Mouse (Mus musculus): ENCODE data around the gene Cacnb3. TPM values are rescaled to one million over a fixed set of nuclear protein-coding genes. Genes with fewer than 3 reads are reported as not detected.
"Not testable (repeated sequence)": the region's sequence is repeated elsewhere in the genome, so short reads cannot be mapped to it uniquely, and the experiment has no call there.

The Cacnb3 gene
- 21.9 and 22.7 TPM in 2 replicates for polyA plus RNA-seq (2015; fragmentation: Nextera tagmentation; extraction: Ambion mirVana)

DNA sequence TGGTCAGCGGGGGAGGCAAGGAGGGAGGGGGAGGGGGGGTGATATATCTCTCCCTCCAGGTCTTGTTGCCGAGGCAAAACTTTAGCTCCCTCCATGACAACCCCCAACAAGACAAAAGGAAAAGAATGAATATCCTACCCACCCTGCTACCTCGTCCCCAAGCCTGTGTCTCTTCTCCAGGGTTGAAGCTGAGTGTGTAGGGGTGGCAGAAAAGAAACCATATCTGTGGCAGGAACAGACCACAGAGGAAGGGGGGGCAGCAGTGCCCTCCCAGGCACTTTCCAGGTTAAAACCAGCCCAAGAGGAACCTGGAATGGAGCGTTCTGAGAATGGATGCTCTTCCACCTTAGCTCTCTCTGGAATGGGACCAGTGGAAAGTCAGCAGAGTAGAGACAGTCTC lies at the start of gene Cacnb3:
Gene Cacnb3, plus strand, starts transcription at position 301 of the 400 bp plus-strand sequence.
- peak within 1 kb of the TSS; percentile 66 for H3K9ac ChIP-seq (ENCODE audit: low read length)
- no peaks in the 10 kb centered on the region for H3K9me3 ChIP-seq (ENCODE audit: control insufficient read depth, low read length)
- no peaks in the 10 kb centered on the region for H3K36me3 ChIP-seq (ENCODE audit: control insufficient read depth, insufficient read depth, low read length)
- H3K27ac ChIP-seq (ENCODE audit: low read length), result no peak within 1 kb of the TSS
- peaks cover 20% of the 10 kb centered on the region for H3K27me3 ChIP-seq (ENCODE audit: control insufficient read depth, insufficient read depth, low read depth, low read length)
- 47% methylated on average over 4 of the region's 4 CpGs for WGBS
- H3K4me1 ChIP-seq (replicated peaks; ENCODE audit: control insufficient read depth, insufficient read depth, low read length), result peaks cover 30% of the 10 kb centered on the region
- H3K4me2 ChIP-seq (ENCODE audit: low read depth, low read length), result peak within 1 kb of the TSS; percentile 65
- H3K4me3 ChIP-seq (ENCODE audit: low read length), result peak within 1 kb of the TSS; percentile 53
- ATAC-seq (ENCODE audit: low read depth), result no peak

DNA sequence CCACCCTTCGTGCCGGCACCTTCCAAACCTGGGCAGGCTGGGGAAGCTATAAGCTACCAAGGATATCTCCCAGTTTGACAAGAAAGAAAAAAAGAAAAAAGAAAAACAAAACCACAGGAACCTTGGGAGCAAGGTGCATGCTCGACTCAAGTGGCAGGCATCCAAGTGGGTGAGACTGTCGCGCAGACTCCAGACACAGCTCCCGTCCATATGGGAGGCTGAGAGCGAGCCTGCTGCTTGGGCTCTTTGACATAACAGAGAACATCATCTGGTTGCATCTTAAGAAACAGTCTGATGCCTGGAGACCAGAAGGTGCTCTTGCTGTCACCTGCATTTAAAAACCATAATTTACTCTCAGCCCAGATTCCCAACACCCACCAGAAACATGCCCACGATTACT lies 48.2 kb upstream of the Cacnb3 start:
- H3K4me2 ChIP-seq (ENCODE audit: low read depth, low read length), result no peak overlapping the region
- H3K4me3 ChIP-seq (ENCODE audit: low read length), result no peak overlapping the region
- H3K27me3 ChIP-seq (ENCODE audit: control insufficient read depth, insufficient read depth, low read depth, low read length), result no peaks in the 10 kb centered on the region
- H3K27ac ChIP-seq (ENCODE audit: low read length), result no peak overlapping the region
- H3K9me3 ChIP-seq (ENCODE audit: control insufficient read depth, low read length), result no peaks in the 10 kb centered on the region
- H3K4me1 ChIP-seq (replicated peaks; ENCODE audit: control insufficient read depth, insufficient read depth, low read length), result no peaks in the 10 kb centered on the region
- no peaks in the 10 kb centered on the region for H3K36me3 ChIP-seq (ENCODE audit: control insufficient read depth, insufficient read depth, low read length)
- no peak for ATAC-seq (ENCODE audit: low read depth)
- H3K9ac ChIP-seq (ENCODE audit: low read length), result no peak overlapping the region
- WGBS, result 69% methylated on average over 8 of the region's 8 CpGs

DNA sequence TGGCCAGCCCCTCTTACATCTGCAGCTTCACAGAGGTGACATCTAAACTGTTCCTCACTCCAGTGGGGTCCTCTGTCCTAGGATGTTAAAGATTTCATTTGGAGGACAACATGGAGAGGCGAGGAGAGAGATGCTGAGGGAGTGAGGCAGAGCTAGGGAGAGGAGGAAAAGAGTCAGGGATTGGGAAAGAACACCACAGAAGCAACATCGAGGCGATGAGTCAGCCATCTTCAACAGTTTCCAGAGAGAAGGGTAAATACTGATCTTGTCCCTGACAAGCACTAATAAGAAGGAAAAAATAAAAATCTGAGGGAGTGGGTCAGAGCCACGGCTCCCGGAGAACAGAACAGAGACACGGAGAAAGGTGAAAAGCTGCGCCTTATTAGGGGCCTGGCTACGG lies 47.6 kb upstream of the Cacnb3 start:
- Histone ChIP-seq H3K9ac (ENCODE audit: low read length) (no peak overlapping the region), H3K4me3 (ENCODE audit: low read length) (no peak overlapping the region), H3K27me3 (ENCODE audit: control insufficient read depth, insufficient read depth, low read depth, low read length) (no peaks in the 10 kb centered on the region), H3K36me3 (ENCODE audit: control insufficient read depth, insufficient read depth, low read length) (no peaks in the 10 kb centered on the region), H3K27ac (ENCODE audit: low read length) (no peak overlapping the region), H3K4me1 (replicated peaks; ENCODE audit: control insufficient read depth, insufficient read depth, low read length) (no peaks in the 10 kb centered on the region), H3K9me3 (ENCODE audit: control insufficient read depth, low read length) (no peaks in the 10 kb centered on the region), H3K4me2 (ENCODE audit: low read depth, low read length) (no peak overlapping the region)
- 65% methylated on average over 8 of the region's 8 CpGs for WGBS
- ATAC-seq (ENCODE audit: low read depth), result no peak

GRCm38 (mm10) chr15:98585421-98585820 lies 45.2 kb upstream of the Cacnb3 start:
- ATAC-seq (ENCODE audit: low read depth), result no peak
- WGBS, result 26% methylated on average over 7 of the region's 7 CpGs
- no peak overlapping the region for H3K4me3 ChIP-seq (ENCODE audit: low read length)
- H3K4me1 ChIP-seq (replicated peaks; ENCODE audit: control insufficient read depth, insufficient read depth, low read length), result no peaks in the 10 kb centered on the region
- H3K27me3 ChIP-seq (ENCODE audit: control insufficient read depth, insufficient read depth, low read depth, low read length), result no peaks in the 10 kb centered on the region
- H3K27ac ChIP-seq (ENCODE audit: low read length), result no peak overlapping the region
- H3K36me3 ChIP-seq (ENCODE audit: control insufficient read depth, insufficient read depth, low read length), result peaks cover 7% of the 10 kb centered on the region; the same call in 1 of the 2 replicates
- H3K9ac ChIP-seq (ENCODE audit: low read length), result no peak overlapping the region
- no peak overlapping the region for H3K4me2 ChIP-seq (ENCODE audit: low read depth, low read length)
- no peaks in the 10 kb centered on the region for H3K9me3 ChIP-seq (ENCODE audit: control insufficient read depth, low read length)

DNA sequence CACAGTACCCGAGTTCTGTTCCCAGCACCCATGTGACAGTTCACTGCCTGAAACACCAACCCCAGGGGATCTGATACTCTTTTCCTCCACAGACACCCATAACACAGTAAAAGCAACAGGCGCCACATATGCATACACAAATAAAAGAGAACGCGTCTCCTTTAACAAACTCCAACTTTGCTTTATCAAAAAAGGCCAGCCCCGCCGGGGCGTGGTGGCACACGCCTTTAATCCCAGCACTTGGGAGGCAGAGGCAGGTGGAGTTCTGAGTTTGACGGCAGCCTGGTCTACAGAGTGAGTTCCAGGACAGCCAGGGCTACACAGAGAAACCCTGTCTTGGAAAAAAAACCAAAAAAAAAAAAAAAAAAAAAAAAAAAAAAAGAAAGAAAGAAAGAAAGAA lies 44.5 kb upstream of the Cacnb3 start:
- H3K4me2 ChIP-seq (ENCODE audit: low read depth, low read length); H3K27me3 ChIP-seq (ENCODE audit: control insufficient read depth, insufficient read depth, low read depth, low read length); H3K4me1 ChIP-seq (replicated peaks; ENCODE audit: control insufficient read depth, insufficient read depth, low read length); H3K36me3 ChIP-seq (ENCODE audit: control insufficient read depth, insufficient read depth, low read length); H3K9ac ChIP-seq (ENCODE audit: low read length); H3K9me3 ChIP-seq (ENCODE audit: control insufficient read depth, low read length); H3K4me3 ChIP-seq (ENCODE audit: low read length); H3K27ac ChIP-seq (ENCODE audit: low read length); ATAC-seq (ENCODE audit: low read depth): not testable (repeated sequence)
- 55% methylated on average over 9 of the region's 9 CpGs for WGBS

- Histone ChIP-seq H3K27ac (ENCODE audit: low read length) (no peak overlapping the region), H3K9ac (ENCODE audit: low read length) (no peak overlapping the region), H3K9me3 (ENCODE audit: control insufficient read depth, low read length) (no peaks in the 10 kb centered on the region), H3K27me3 (ENCODE audit: control insufficient read depth, insufficient read depth, low read depth, low read length) (no peaks in the 10 kb centered on the region), H3K4me2 (ENCODE audit: low read depth, low read length) (no peak overlapping the region), H3K4me3 (ENCODE audit: low read length) (no peak overlapping the region), H3K36me3 (ENCODE audit: control insufficient read depth, insufficient read depth, low read length) (peaks cover 16% of the 10 kb centered on the region), H3K4me1 (replicated peaks; ENCODE audit: control insufficient read depth, insufficient read depth, low read length) (no peaks in the 10 kb centered on the region)
- ATAC-seq (ENCODE audit: low read depth), result no peak
- WGBS, result 80% methylated on average over 11 of the region's 11 CpGs
These were observed 42.9 kb upstream of the Cacnb3 start for GRCm38 (mm10) chr15:98587751-98588150.

DNA sequence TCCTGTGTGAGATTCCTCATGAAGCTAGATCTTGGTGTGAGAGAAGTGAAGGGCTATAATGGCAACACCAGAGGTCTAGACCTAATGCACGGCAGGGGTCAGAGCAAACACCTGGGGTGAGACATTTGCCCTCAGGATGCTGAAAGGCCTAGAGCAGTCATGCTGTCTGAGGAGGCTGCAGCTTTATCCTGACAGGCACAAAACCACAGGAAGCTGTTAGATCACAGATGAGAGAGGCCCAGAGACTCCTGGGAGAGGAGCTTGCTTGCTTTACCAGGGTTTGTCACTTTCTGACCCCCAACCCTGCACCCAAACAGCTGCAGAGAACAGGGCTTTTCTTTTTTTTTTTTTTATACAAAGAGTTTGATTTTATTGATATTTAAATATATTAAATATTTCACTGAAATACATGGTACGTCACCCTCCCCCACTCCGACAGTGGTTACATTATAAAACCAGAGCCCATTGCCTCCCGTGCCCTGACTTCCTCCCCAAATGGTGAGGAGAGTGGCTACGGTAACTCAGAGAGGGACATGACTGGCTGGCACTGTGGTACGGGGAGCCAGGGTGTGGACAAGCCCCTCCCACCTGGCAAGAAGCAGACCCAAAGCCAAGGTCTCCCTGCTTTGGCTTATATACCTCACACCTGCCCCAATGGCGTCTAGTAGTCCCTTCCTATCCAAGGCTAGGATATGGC lies 40.9 kb upstream of the Cacnb3 start:
- no peak overlapping the region for H3K4me2 ChIP-seq (ENCODE audit: low read depth, low read length)
- H3K4me3 ChIP-seq (ENCODE audit: low read length), result no peak overlapping the region
- 66% methylated on average over 7 of the region's 7 CpGs for WGBS
- ATAC-seq (ENCODE audit: low read depth), result no peak
- no peaks in the 10 kb centered on the region for H3K9me3 ChIP-seq (ENCODE audit: control insufficient read depth, low read length)
- H3K27me3 ChIP-seq (ENCODE audit: control insufficient read depth, insufficient read depth, low read depth, low read length), result no peaks in the 10 kb centered on the region
- H3K36me3 ChIP-seq (ENCODE audit: control insufficient read depth, insufficient read depth, low read length), result peaks cover 32% of the 10 kb centered on the region
- no peaks in the 10 kb centered on the region for H3K4me1 ChIP-seq (replicated peaks; ENCODE audit: control insufficient read depth, insufficient read depth, low read length)
- H3K27ac ChIP-seq (ENCODE audit: low read length), result no peak overlapping the region
- no peak overlapping the region for H3K9ac ChIP-seq (ENCODE audit: low read length)

- Histone ChIP-seq H3K9me3 (ENCODE audit: control insufficient read depth, low read length) (no peaks in the 10 kb centered on the region), H3K9ac (ENCODE audit: low read length) (no peak overlapping the region), H3K27me3 (ENCODE audit: control insufficient read depth, insufficient read depth, low read depth, low read length) (no peaks in the 10 kb centered on the region), H3K27ac (ENCODE audit: low read length) (no peak overlapping the region), H3K4me2 (ENCODE audit: low read depth, low read length) (no peak overlapping the region), H3K36me3 (ENCODE audit: control insufficient read depth, insufficient read depth, low read length) (peaks cover 44% of the 10 kb centered on the region), H3K4me1 (replicated peaks; ENCODE audit: control insufficient read depth, insufficient read depth, low read length) (no peaks in the 10 kb centered on the region), H3K4me3 (ENCODE audit: low read length) (no peak overlapping the region)
- WGBS, result 71% methylated on average over 4 of the region's 4 CpGs
- no peak for ATAC-seq (ENCODE audit: low read depth)
These were observed 39.2 kb upstream of the Cacnb3 start for GRCm38 (mm10) chr15:98591396-98591795.

DNA sequence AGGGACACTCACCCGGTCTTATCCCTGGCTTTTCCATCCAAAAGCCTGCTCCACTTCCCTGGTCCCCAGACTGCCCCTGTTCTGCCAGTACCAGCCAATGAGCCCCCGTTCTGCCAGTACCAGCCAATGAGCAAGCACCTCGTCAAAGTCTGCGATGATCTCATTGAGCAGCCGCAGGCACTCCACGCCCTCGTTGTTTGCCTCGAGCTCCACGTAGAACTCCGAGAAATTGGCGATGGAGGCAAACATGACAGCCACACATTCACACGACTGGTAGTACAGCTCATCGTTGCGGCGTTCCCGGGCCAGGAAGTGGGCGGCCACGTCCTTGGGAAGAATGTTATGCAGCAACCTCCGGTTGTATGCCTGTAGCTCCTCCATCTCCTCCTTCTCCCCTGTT lies 36.4 kb upstream of the Cacnb3 start:
- Histone ChIP-seq H3K27ac (ENCODE audit: low read length) (no peak overlapping the region), H3K4me2 (ENCODE audit: low read depth, low read length) (no peak overlapping the region), H3K9me3 (ENCODE audit: control insufficient read depth, low read length) (no peaks in the 10 kb centered on the region), H3K9ac (ENCODE audit: low read length) (no peak overlapping the region), H3K27me3 (ENCODE audit: control insufficient read depth, insufficient read depth, low read depth, low read length) (no peaks in the 10 kb centered on the region), H3K4me1 (replicated peaks; ENCODE audit: control insufficient read depth, insufficient read depth, low read length) (no peaks in the 10 kb centered on the region), H3K36me3 (ENCODE audit: control insufficient read depth, insufficient read depth, low read length) (peaks cover 61% of the 10 kb centered on the region), H3K4me3 (ENCODE audit: low read length) (no peak overlapping the region)
- 74% methylated on average over 19 of the region's 19 CpGs for WGBS
- ATAC-seq (ENCODE audit: low read depth), result no peak

DNA sequence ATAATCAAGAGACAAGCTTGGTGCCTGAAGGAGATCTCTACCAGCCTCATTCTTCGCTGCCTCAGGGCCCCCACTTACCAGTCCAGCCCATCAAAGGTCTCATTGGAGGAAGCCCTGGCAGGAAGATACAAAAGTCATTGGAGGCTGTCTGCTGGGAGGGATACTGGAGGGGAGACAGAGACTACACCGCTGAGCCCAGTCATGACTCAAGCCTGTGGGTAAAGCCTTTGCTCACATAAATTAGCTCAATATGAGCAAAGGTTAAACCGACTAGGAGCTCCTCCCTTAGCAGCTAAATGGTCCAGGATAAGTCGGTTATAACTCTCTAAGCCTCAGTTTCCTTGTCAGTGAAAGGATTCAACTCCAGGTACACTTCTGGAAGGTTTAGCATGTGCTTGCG lies 35.6 kb upstream of the Cacnb3 start:
- no peak overlapping the region for H3K4me2 ChIP-seq (ENCODE audit: low read depth, low read length)
- 93% methylated on average over 5 of the region's 5 CpGs for WGBS

More for the DNA sequence above, 35.6 kb upstream of the Cacnb3 start:
- Histone ChIP-seq H3K36me3 (ENCODE audit: control insufficient read depth, insufficient read depth, low read length) (peaks cover 57% of the 10 kb centered on the region), H3K27me3 (ENCODE audit: control insufficient read depth, insufficient read depth, low read depth, low read length) (no peaks in the 10 kb centered on the region), H3K9me3 (ENCODE audit: control insufficient read depth, low read length) (no peaks in the 10 kb centered on the region), H3K27ac (ENCODE audit: low read length) (no peak overlapping the region), H3K4me1 (replicated peaks; ENCODE audit: control insufficient read depth, insufficient read depth, low read length) (no peaks in the 10 kb centered on the region), H3K4me3 (ENCODE audit: low read length) (no peak overlapping the region), H3K9ac (ENCODE audit: low read length) (no peak overlapping the region)
- no peak for ATAC-seq (ENCODE audit: low read depth)
